Mouse (Mus musculus) ES-E14 (cell line): ENCODE data around the gene Pcnp. TPM values are rescaled to one million over a fixed set of nuclear protein-coding genes. Genes with fewer than 3 reads are reported as not detected.

Experiments used
- DNase-seq: peaks from one replicate; pipeline ENCODE4 v3.0.0-alpha.2; 2013; ENCODE audit warnings: low read depth, low spot score
- H3K27ac ChIP-seq: 2 replicates; pipeline ENCODE4 v1.5.1; 2012; ENCODE audit warnings: low read depth, mild to moderate bottlenecking, low read length, moderate library complexity, mixed read lengths; ENCODE audit not compliant: poor library complexity, insufficient read depth, severe bottlenecking
- H3K36me3 ChIP-seq: 2 replicates; pipeline ENCODE4 v1.6.1; 2012; ENCODE audit warnings: mild to moderate bottlenecking, low read length, moderate library complexity, mixed read lengths; ENCODE audit not compliant: control insufficient read depth, poor library complexity, insufficient read depth, severe bottlenecking
- H3K4me1 ChIP-seq, 2 experiments: fragments of 150-350 bp in 1 of 2; sonication (generic) in 1 of 2; 2 replicates each; pipeline ENCODE4 v1.6.1; 2012; ENCODE audit warnings: low read length in 2 of 2, mild to moderate bottlenecking in 1 of 2, mixed read lengths in 1 of 2; ENCODE audit not compliant: control insufficient read depth in 2 of 2, insufficient read depth in 2 of 2, poor library complexity in 1 of 2
- H3K4me3 ChIP-seq, 2 experiments: fragments of 150-350 bp in 1 of 2; sonication (generic) in 1 of 2; 2 replicates each; pipeline ENCODE4 v1.5.1; 2012; ENCODE audit warnings: low read length in 2 of 2, low read depth in 1 of 2, mild to moderate bottlenecking in 1 of 2, mixed read lengths in 1 of 2; ENCODE audit not compliant: insufficient read depth in 1 of 2, poor library complexity in 1 of 2, severe bottlenecking in 1 of 2
- H3K9ac ChIP-seq: 2 replicates; pipeline ENCODE4 v1.6.1; 2012; ENCODE audit warnings: low read depth, mild to moderate bottlenecking, low read length, mixed read lengths; ENCODE audit not compliant: poor library complexity, insufficient read depth, severe bottlenecking
- H3K9me3 ChIP-seq: fragments of 150-350 bp; sonication (generic); 2 replicates; pipeline ENCODE4 v1.6.1; 2012; ENCODE audit warnings: low read depth, mild to moderate bottlenecking, low read length; ENCODE audit not compliant: control insufficient read depth, insufficient read depth
- CHD2 ChIP-seq: IDR thresholded peaks from 2 replicates; pipeline ENCODE4 v1.6.1; 2014; ENCODE audit warnings: mild to moderate bottlenecking, low read depth, low read length, inconsistent platforms
- HCFC1 ChIP-seq: IDR thresholded peaks from 2 replicates; pipeline ENCODE4 v1.6.1; 2012; ENCODE audit warnings: low read length, inconsistent platforms, borderline replicate concordance; ENCODE audit not compliant: insufficient read depth
- MAFK ChIP-seq: IDR thresholded peaks from 2 replicates; pipeline ENCODE4 v1.6.1; 2014; ENCODE audit warnings: mild to moderate bottlenecking, low read depth, low read length, inconsistent platforms; ENCODE audit not compliant: insufficient read depth
- ZC3H11A ChIP-seq: IDR thresholded peaks from 2 replicates; pipeline ENCODE4 v1.6.1; 2012; ENCODE audit warnings: low read depth, mild to moderate bottlenecking, inconsistent platforms, low read length, borderline replicate concordance
- ZNF384 ChIP-seq: IDR thresholded peaks from 2 replicates; pipeline ENCODE4 v1.6.1; 2012; ENCODE audit warnings: low read depth, low read length, inconsistent platforms
- in situ Hi-C, 2 experiments: fragments of 600-800 bp; cut with MboI; formaldehyde crosslinking; loops; one replicate each; pipeline ENCODE4 v1.15.1; 2025; ENCODE audit warnings: low sequenced_read_pairs in 2 of 2, inconsistent platforms in 1 of 2; ENCODE audit not compliant: unreplicated experiment in 2 of 2
- total RNA-seq: library from RNA; depleted of rRNA; stranded (reverse); fragments of 300-350 nt; gene quantifications from 2 replicates; pipeline ENCODE4 v1.2.3, GENCODE M21; 2012

Pcnp gene
- total RNA-seq, 1 experiment: 58.7 TPM

DNA sequence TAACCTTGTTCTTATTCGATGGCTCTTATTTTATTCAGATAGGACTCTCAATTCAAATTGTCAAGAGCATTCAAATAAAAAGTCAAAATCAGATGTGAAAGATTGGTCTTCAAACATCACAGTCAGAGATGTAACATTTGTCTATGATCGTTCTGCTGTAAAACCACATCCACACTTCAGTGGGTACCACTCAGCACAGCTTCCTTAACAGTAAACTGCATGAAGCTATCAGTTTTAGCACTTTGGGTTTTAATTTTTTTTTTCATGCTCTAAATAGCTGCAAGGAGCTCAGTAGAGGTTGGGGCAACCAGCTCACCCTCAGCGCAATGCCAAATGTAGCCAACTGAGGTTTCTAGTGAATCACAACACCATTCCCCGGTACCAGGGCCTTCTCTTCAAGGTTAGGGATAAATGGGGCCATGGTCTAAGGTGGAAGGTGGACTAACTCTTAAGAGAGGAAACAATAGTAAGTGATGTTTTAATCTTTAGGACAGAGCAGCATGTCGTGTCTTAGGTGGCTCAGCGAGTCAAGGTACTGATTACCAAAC, 39.1 kb upstream of the Pcnp start:
- no peak for DNase-seq
- TF ChIP-seq ZC3H11A (no peak), CHD2 (no peak), ZNF384 (no peak), HCFC1 (no peak), MAFK (no peak)
- H3K9me3 ChIP-seq: no peaks in the 10 kb centered on the region
- H3K4me3 ChIP-seq: no peak overlapping the region
- H3K36me3 ChIP-seq: no peaks in the 10 kb centered on the region
- no peak overlapping the region for H3K9ac ChIP-seq
- peaks cover 0 to 8% of the 10 kb centered on the region in 2 experiments; a peak in 3 of 4 replicates for H3K4me1 ChIP-seq
- no peak overlapping the region for H3K27ac ChIP-seq
- in situ Hi-C loops: no loop called here

- Histone ChIP-seq H3K36me3 (no peaks in the 10 kb centered on the region), H3K27ac (peak overlapping the region; percentile 2; the same call in 1 of the 2 replicates), H3K4me3 (no peak overlapping the region), H3K9ac (peak overlapping the region; percentile 12; the same call in 1 of the 2 replicates), H3K4me1 (peaks cover 0 to 3% of the 10 kb centered on the region in 2 experiments; a peak in 2 of 4 replicates), H3K9me3 (no peaks in the 10 kb centered on the region)
- TF ChIP-seq HCFC1 (no peak), CHD2 (no peak), MAFK (no peak), ZC3H11A (no peak)
- in situ Hi-C loops: no loop called here
- DNase-seq: no peak
These were observed 36.6 kb upstream of the Pcnp start for GRCm38 (mm10) chr16:56066113-56066512.

GRCm38 (mm10) chr16:56064334-56064990, 34.9 kb upstream of the Pcnp start:
- Histone ChIP-seq H3K9ac (no peak overlapping the region), H3K9me3 (no peaks in the 10 kb centered on the region), H3K36me3 (no peaks in the 10 kb centered on the region), H3K4me1 (peaks cover 0 to 1% of the 10 kb centered on the region in 2 experiments; a peak in 1 of 4 replicates), H3K4me3 (peak overlapping the region in 1 of 2 experiments; percentile 41; a peak in 2 of 4 replicates), H3K27ac (no peak overlapping the region; the same call in 1 of the 2 replicates)
- peak; percentile 48 for DNase-seq
- TF ChIP-seq ZC3H11A: peak; percentile 33; the same call in 1 of the 2 replicates
- no peak for TF ChIP-seq CHD2
- in situ Hi-C loops: no loop called here

DNA sequence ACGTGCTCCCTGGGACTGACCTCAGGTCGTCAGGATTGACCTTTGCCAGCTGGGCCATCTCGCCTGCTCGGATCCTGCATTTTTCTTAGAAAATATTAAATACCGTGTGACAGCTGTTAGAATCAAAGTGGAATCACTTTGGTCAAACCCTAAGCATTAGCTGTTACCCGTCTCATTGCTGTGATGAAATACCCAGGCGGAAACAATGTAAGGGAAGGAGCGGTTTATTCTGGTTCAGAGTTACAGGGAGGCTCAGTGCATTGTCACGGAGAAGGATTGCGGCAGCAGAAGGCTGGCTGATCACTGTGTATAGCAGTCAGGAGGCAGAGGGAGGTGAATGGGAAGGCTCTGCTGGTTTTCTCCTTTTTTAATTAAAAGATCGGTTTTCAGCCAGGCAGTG, 33.4 kb upstream of the Pcnp start:
- TF ChIP-seq CHD2 (no peak), ZC3H11A (no peak), MAFK (no peak), ZNF384 (no peak), HCFC1 (no peak)
- H3K27ac ChIP-seq: no peak overlapping the region
- H3K9me3 ChIP-seq: no peaks in the 10 kb centered on the region
- no peak for DNase-seq
- H3K4me1 ChIP-seq: peaks cover 0 to 3% of the 10 kb centered on the region in 2 experiments; a peak in 1 of 4 replicates
- H3K4me3 ChIP-seq: no peak overlapping the region
- no peaks in the 10 kb centered on the region for H3K36me3 ChIP-seq
- in situ Hi-C loops: no loop called here
- no peak overlapping the region for H3K9ac ChIP-seq
